Mouse (Mus musculus) liver, embryonic 15.5 days (tissue): ENCODE measurements around the gene Gcnt2. TPM values are rescaled to one million over a fixed set of nuclear protein-coding genes. Genes with fewer than 3 reads are reported as not detected.
"Not testable (repeated sequence)": the region's sequence is repeated elsewhere in the genome, so short reads cannot be mapped to it uniquely, and the experiment has no call there.

Experiments used
- ATAC-seq: fragments of 200-750 bp; cut with Nextera tagmentation; 2 replicates; pipeline ENCODE4 v1.8.0; 2017; ENCODE audit warnings: moderate number of reproducible peaks, mild to moderate bottlenecking, moderate library complexity; ENCODE audit not compliant: insufficient read depth
- H3K27ac ChIP-seq: fragments of 300-500 bp; sonication (generic); replicated peaks from 2 replicates; pipeline ENCODE4 v1.5.1; 2015; ENCODE audit warnings: mild to moderate bottlenecking, inconsistent platforms
- H3K27me3 ChIP-seq: fragments of 300-500 bp; sonication (generic); 2 replicates; pipeline ENCODE4 v1.6.1; 2015; ENCODE audit warnings: mild to moderate bottlenecking, inconsistent platforms
- H3K36me3 ChIP-seq: fragments of 300-500 bp; sonication (generic); replicated peaks from 2 replicates; pipeline ENCODE4 v1.6.1; 2015; ENCODE audit warnings: moderate library complexity, mild to moderate bottlenecking, inconsistent platforms
- H3K4me1 ChIP-seq: fragments of 300-500 bp; sonication (generic); replicated peaks from 2 replicates; pipeline ENCODE4 v1.6.1; 2015; ENCODE audit warnings: inconsistent platforms
- H3K4me2 ChIP-seq: fragments of 300-500 bp; sonication (generic); 2 replicates; pipeline ENCODE4 v1.6.1; 2015; ENCODE audit warnings: moderate library complexity, mild to moderate bottlenecking, inconsistent platforms
- H3K4me3 ChIP-seq: fragments of 300-500 bp; sonication (generic); replicated peaks from 2 replicates; pipeline ENCODE4 v1.5.1; 2015; ENCODE audit warnings: mild to moderate bottlenecking, inconsistent platforms
- H3K9ac ChIP-seq: fragments of 300-500 bp; sonication (generic); 2 replicates; pipeline ENCODE4 v1.6.1; 2015; ENCODE audit warnings: moderate library complexity, mild to moderate bottlenecking, inconsistent platforms
- H3K9me3 ChIP-seq: fragments of 300-500 bp; sonication (generic); replicated peaks from 2 replicates; pipeline ENCODE4 v1.6.1; 2016; ENCODE audit warnings: inconsistent platforms
- WGBS: fragments of 180-500 bp; shearing (Covaris S2); methylation state at CpG from one replicate; pipeline ENCODE4 v1.1.7; 2015; ENCODE audit warnings: mixed read lengths; ENCODE audit not compliant: insufficient replicate concordance; 5-methylcytosine and 5-hydroxymethylcytosine counted together
- polyA plus RNA-seq: library from polyadenylated mRNA; unstranded; fragments of >200 nt; fragmentation: Nextera tagmentation; extraction: Ambion mirVana; gene quantifications from 2 replicates; pipeline ENCODE4 v1.2.1, GENCODE M21; 2015

Gcnt2 gene
- polyA plus RNA-seq, 1 experiment from 2014 or later = 1.6 TPM

- no peaks in the 10 kb centered on the region for H3K9me3 ChIP-seq
- ATAC-seq = no peak
- no peaks in the 10 kb centered on the region for H3K4me1 ChIP-seq
- no peaks in the 10 kb centered on the region for H3K36me3 ChIP-seq
- H3K27ac ChIP-seq = no peak overlapping the region
- no peak overlapping the region for H3K9ac ChIP-seq
- no peak overlapping the region for H3K4me2 ChIP-seq
- peaks cover 11% of the 10 kb centered on the region for H3K27me3 ChIP-seq
- 51% methylated on average over 7 of the region's 7 CpGs for WGBS
- H3K4me3 ChIP-seq = no peak overlapping the region
Observed at GRCm38 (mm10) chr13:40892043-40892442, 32.5 kb downstream of the Gcnt2 start.

GRCm38 (mm10) chr13:40892547-40892946 is 33.0 kb downstream of the Gcnt2 start:
- Histone ChIP-seq H3K27ac (no peak overlapping the region), H3K4me3 (no peak overlapping the region), H3K4me1 (no peaks in the 10 kb centered on the region), H3K4me2 (no peak overlapping the region), H3K9ac (no peak overlapping the region), H3K36me3 (no peaks in the 10 kb centered on the region), H3K27me3 (peaks cover 6% of the 10 kb centered on the region), H3K9me3 (no peaks in the 10 kb centered on the region)
- WGBS = 48% methylated on average over 4 of the region's 4 CpGs
- ATAC-seq = no peak

- H3K27me3 ChIP-seq = no peaks in the 10 kb centered on the region
- no peak overlapping the region for H3K9ac ChIP-seq
- 56% methylated on average over 3 of the region's 3 CpGs for WGBS
- no peak overlapping the region for H3K4me3 ChIP-seq
- no peak overlapping the region for H3K27ac ChIP-seq
- no peaks in the 10 kb centered on the region for H3K36me3 ChIP-seq
- H3K4me2 ChIP-seq = no peak overlapping the region
- H3K9me3 ChIP-seq = no peaks in the 10 kb centered on the region
- no peak for ATAC-seq
- H3K4me1 ChIP-seq = no peaks in the 10 kb centered on the region
Observed at GRCm38 (mm10) chr13:40893573-40893972, 34.0 kb downstream of the Gcnt2 start.

GRCm38 (mm10) chr13:40898049-40898690 is 38.6 kb downstream of the Gcnt2 start:
- not testable (repeated sequence) for H3K4me2 ChIP-seq, H3K9me3 ChIP-seq, ATAC-seq, H3K9ac ChIP-seq, H3K36me3 ChIP-seq, H3K27me3 ChIP-seq, H3K4me3 ChIP-seq
- Histone ChIP-seq H3K4me1 (0 out of 2 replicates have a peak, but pooled peaks cover 13% of the 10 kb centered on the region), H3K27ac (peak overlapping the region; percentile 24; the same call in 1 of the 2 replicates)
- WGBS = 54% methylated on average over 14 of the region's 14 CpGs

GRCm38 (mm10) chr13:40898698-40899097 is 39.1 kb downstream of the Gcnt2 start:
- Histone ChIP-seq H3K36me3 (no peaks in the 10 kb centered on the region), H3K9me3 (no peaks in the 10 kb centered on the region), H3K4me3 (no peak overlapping the region), H3K4me1 (0 out of 2 replicates have a peak, but pooled peaks cover 13% of the 10 kb centered on the region), H3K4me2 (no peak overlapping the region), H3K27ac (peak overlapping the region; percentile 24; the same call in 1 of the 2 replicates), H3K9ac (no peak overlapping the region), H3K27me3 (no peaks in the 10 kb centered on the region)
- WGBS = 68% methylated on average over 4 of the region's 4 CpGs
- no peak for ATAC-seq

GRCm38 (mm10) chr13:40899349-40899993 is 39.9 kb downstream of the Gcnt2 start:
- Histone ChIP-seq H3K9me3 (no peaks in the 10 kb centered on the region), H3K9ac (no peak overlapping the region), H3K27ac (no peak overlapping the region), H3K4me2 (no peak overlapping the region), H3K4me3 (no peak overlapping the region), H3K36me3 (no peaks in the 10 kb centered on the region), H3K27me3 (no peaks in the 10 kb centered on the region), H3K4me1 (0 out of 2 replicates have a peak, but pooled peaks cover 13% of the 10 kb centered on the region)
- 36% methylated on average over 8 of the region's 8 CpGs for WGBS
- ATAC-seq = no peak

GRCm38 (mm10) chr13:40899994-40900970 is 40.7 kb downstream of the Gcnt2 start:
- Histone ChIP-seq H3K4me3 (no peak overlapping the region), H3K9ac (no peak overlapping the region), H3K36me3 (no peaks in the 10 kb centered on the region), H3K27me3 (no peaks in the 10 kb centered on the region), H3K9me3 (no peaks in the 10 kb centered on the region), H3K4me1 (0 out of 2 replicates have a peak, but pooled peaks cover 13% of the 10 kb centered on the region), H3K4me2 (no peak overlapping the region), H3K27ac (no peak overlapping the region)
- 41% methylated on average over 15 of the region's 15 CpGs for WGBS
- ATAC-seq = no peak

- 52% methylated on average over 5 of the region's 5 CpGs for WGBS
- Histone ChIP-seq H3K36me3 (no peaks in the 10 kb centered on the region), H3K4me3 (no peak overlapping the region), H3K4me2 (no peak overlapping the region), H3K27me3 (no peaks in the 10 kb centered on the region), H3K27ac (no peak overlapping the region), H3K9me3 (no peaks in the 10 kb centered on the region), H3K9ac (no peak overlapping the region), H3K4me1 (0 out of 2 replicates have a peak, but pooled peaks cover 13% of the 10 kb centered on the region)
- ATAC-seq = no peak
Observed at GRCm38 (mm10) chr13:40901263-40901662, 41.7 kb downstream of the Gcnt2 start.

GRCm38 (mm10) chr13:40901831-40902459 is 42.4 kb downstream of the Gcnt2 start:
- ATAC-seq = no peak
- no peaks in the 10 kb centered on the region for H3K27me3 ChIP-seq
- H3K4me1 ChIP-seq = 0 out of 2 replicates have a peak, but pooled peaks cover 13% of the 10 kb centered on the region
- no peaks in the 10 kb centered on the region for H3K36me3 ChIP-seq
- no peak overlapping the region for H3K9ac ChIP-seq
- 59% methylated on average over 12 of the region's 12 CpGs for WGBS
- H3K27ac ChIP-seq = no peak overlapping the region
- H3K9me3 ChIP-seq = no peaks in the 10 kb centered on the region
- no peak overlapping the region for H3K4me3 ChIP-seq
- H3K4me2 ChIP-seq = no peak overlapping the region

- Histone ChIP-seq H3K4me1 (peaks cover 16% of the 10 kb centered on the region; the same call in 1 of the 2 replicates), H3K27me3 (no peaks in the 10 kb centered on the region), H3K4me3 (no peak overlapping the region), H3K27ac (no peak overlapping the region), H3K4me2 (no peak overlapping the region), H3K9me3 (no peaks in the 10 kb centered on the region), H3K9ac (no peak overlapping the region), H3K36me3 (no peaks in the 10 kb centered on the region)
- whole genome bisulfite sequencing = 72% methylated on average over 7 of the region's 7 CpGs
- no peak for ATAC-seq
Observed at GRCm38 (mm10) chr13:40904080-40904479, 44.5 kb downstream of the Gcnt2 start.
